Mouse (Mus musculus) forelimb bud, embryonic 11.5 days (tissue): ENCODE results near the gene Parp1.
"Not testable (repeated sequence)": the region's sequence is repeated elsewhere in the genome, so short reads cannot be mapped to it uniquely, and the experiment has no call there.

ENCODE experiments used
- DNase-seq: peaks from one replicate; pipeline ENCODE4 v3.0.0-alpha.2; 2012; ENCODE audit warnings: low read depth, low spot score

The Parp1 gene

DNA sequence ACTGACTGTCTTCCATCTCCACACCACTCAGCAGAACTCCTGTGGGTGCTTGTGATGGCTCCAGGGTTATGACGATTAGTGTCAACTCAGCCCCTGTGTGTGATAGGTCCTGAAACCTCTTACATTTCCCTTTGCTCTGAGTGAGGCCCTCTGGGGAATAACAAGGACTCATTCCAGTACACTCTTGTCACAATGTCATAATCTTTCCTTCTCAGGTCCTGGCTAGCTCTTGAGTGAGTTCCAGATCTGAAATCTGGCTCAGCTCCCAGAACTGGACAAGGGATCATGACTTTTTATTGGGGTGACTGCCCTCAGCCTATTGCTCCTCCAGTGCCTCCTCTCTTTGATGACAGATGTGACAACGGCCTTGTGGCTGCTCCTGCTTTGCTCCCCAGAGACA lies 57.4 kb downstream of the Parp1 start:
- DNase-seq, result no peak

DNA sequence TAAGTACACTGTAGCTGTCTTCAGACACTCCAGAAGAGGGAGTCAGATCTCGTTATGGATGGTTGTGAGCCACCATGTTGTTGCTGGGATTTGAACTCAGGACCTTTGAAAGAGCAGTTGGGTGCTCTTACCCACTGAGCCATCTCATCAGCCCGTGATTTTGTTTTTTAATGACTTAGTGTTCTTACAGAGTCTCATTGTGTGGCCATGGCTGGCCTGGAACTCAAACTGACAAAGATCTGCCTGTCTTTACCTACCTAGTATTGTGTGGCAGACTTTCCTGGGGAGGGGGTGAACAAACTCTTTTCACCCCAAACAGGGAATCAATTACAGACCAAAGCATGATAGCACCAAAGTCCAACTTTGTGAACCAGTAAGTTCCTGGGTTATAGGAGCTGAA lies 69.1 kb downstream of the Parp1 start:
- DNase-seq, result not testable (repeated sequence)

DNA sequence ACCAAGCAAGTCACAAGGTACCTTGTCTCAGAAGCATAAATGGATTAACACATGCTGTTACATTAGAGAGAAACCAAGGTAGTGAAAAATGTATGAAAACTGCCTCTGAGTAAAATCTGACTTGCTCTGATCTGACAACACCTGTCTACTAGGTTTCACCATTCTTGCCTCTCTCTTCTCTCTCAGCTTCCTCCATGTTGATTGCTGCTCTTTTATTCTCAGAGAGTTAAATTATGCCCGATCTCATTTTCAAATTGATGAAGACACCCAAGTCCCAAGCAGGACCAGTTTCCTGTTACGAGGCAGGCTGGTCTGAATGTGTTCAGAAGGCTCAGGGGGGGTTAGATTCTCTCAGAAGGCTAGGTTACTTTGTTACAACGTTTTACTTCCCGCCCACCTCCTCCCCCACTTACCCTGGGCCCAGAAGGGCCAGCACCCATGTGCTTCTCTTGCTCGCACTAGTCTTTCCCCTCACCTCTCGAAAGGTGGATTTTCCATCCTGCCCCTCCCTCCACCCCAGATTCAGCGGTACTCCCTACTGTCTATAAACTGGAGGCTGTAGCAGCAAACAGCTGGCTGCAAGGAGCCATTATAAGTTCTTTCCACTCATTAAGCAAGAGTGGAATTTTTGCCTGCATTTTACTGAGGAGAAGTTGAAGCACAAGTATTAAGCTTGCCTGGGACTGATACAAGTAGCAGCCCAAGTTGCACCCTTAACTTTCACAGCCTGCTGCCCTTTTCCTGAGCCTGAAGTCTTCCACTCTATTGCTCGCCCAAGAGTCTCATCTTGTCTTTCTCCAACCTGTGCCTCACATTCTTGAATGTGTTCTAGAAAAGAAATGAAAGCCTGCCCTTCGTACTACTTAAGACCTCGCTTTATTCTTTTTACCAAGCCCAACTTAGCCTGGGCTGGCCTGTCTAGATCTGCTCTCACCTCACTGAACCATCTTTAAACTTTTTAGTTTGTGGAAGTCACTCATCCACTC lies 71.0 kb downstream of the Parp1 start:
- DNase-seq, result peak; percentile 12

DNA sequence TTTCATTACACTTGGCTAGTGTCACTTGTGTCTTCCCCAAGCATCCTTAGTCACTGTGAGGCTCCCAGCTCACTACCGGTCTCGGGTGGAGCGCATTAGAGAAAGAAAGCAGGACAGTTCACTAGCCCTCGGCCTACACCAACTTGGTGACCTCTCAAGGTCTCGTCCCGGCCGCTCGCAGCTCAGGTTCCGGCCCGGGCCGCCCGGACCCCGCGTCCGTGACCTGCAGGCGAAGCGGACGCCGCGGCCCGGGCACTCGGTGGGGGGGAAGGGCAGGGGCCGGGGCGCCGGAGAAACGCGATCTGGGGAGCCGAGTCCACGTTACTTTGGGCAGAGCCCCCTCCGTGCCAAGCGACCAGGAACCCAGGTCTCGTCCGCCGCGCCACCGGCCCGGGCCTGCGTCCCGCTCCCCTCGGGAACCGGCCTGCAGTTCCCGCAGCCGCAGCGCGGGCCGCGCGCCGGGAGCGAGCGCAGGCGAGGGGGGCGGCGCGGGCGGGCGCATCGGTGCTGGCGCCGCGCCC lies 71.9 kb downstream of the Parp1 start:
- DNase-seq, result peak; percentile 24

DNA sequence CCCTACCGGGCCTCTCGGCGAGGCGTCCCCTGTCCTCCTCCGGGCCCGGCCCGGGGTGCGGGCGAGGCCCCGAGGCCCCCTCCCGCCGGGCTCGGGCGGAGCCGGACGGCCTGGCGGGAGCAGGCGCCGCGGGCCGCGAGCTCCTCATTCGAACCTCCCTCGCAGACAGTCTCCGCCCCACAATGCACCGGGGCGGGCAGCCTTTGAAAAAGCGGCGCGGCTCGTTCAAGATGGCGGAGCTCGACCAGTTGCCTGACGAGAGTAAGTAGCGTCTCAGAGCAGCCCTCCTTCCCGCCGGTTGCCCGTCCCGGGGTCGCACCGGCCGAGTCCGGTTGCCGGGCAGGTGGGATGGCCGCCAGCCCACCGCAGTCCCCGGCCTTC lies 72.4 kb downstream of the Parp1 start, which contains the start of gene Lin9:
Gene Lin9 (plus strand): TSS at position 14 of the 381 bp plus-strand sequence.
- peak; percentile 91 for DNase-seq

DNA sequence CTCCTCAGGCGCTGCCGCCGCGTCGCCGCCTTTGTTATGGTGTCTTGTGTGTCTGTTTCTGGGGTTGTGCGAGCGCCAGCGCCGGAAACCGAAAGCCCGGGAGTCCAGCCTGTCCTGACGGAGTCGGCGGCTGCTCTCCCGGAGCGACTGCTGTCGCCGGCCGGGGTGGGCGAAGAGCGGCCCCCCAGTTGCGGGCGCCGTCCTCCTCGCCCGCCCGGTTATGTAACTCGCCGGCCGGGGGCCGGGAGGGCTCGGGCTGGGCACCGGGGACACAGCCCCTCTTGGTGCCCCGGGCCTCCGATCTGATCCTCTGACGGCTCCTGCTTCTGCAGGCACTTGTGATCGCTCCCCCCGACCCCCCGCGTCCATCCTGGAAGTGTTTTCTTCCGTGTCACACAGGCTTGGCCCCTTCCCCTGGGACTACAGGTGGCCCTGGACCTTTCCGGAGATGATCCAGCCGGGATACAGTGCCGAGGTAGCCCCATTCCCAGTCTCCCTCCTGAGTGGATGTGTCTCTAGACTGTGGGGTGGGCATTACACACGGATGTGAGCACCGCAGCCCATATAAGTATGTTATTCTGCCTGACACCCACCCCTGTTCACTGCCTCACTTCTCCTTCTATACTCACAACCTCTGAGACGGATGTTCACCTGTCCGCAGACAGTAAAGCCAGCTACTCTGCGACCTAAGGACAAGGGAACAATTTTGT lies 72.9 kb downstream of the Parp1 start:
- no peak for DNase-seq

DNA sequence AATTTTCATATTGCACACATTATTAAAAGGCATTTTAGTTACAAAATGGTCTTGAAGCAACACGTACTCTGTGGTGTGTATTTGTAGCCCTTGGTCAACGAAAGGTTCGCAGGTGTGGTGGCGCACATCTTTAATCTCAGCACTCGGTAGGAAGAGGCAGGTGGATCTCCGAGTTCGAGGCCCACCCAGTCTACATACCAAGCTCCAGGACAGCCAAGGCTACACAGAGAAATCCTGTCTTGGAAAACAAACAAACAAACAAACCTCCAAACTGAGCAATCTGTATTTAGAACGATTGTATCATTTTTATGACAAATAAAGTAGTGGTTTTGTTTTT lies 73.5 kb downstream of the Parp1 start:
- no peak for DNase-seq
